Mouse (Mus musculus): Measurements from ENCODE around the gene Ppp1r1a. TPM values are rescaled to one million over a fixed set of nuclear protein-coding genes. Genes with fewer than 3 reads are reported as not detected.

The Ppp1r1a gene
- polyA plus RNA-seq, 1 experiment: not detected

DNA sequence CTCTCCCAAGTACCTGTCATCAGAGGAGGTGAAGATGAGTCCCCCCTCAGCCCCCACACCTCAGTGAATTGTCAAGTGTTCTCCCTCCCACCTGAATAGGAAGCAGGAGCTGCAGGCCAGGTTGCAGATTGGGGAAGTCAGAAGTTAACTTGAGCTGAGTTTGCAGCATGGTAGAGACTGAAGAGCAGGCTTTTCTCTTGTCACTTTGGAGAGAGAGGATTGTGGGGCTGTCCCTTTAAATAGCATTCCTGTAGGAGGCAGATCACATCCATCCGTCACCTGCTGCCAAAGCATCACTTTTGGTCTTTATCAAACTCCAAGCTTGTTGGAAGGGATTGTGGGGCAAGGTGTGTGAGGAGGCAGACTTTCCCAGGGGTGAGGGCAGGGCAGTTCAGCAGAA is 37.1 kb downstream of the Ppp1r1a start:
- peaks cover 41% of the 10 kb centered on the region for H3K4me1 ChIP-seq
- H3K9me3 ChIP-seq: no peaks in the 10 kb centered on the region
- H3K27me3 ChIP-seq (replicated peaks): peaks cover 25% of the 10 kb centered on the region
- H3K4me3 ChIP-seq (replicated peaks): no peak overlapping the region
- H3K36me3 ChIP-seq (replicated peaks; ENCODE audit: low read length): peaks cover 62% of the 10 kb centered on the region
- TF ChIP-seq GATA1 (IDR thresholded peaks at IDR 0.05; ENCODE audit: borderline replicate concordance, low read length) (no peak), FLI1 (IDR thresholded peaks at IDR 0.05; ENCODE audit: low read length) (no peak)

DNA sequence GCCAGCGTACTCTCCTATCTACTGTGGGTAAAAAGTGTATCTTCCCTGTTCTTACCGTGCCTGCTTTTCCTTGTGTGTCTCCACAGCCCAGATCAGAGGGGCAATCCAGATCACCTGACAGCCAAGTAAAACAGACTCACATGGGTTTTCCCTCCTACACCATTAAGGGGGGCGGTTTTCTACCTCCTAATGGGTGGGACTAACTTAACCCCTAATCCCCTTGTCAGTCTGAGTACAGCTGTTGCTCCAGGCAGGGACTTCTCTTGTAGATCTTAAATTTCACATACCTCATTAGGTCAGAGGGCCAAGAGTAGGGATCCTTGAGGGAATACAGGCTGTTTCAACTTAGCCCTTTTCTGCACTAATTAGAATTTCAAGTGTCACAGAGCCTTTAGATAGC is 39.6 kb downstream of the Ppp1r1a start:
- TF ChIP-seq FLI1 (IDR thresholded peaks at IDR 0.05; ENCODE audit: low read length) (no peak), GATA1 (IDR thresholded peaks at IDR 0.05; ENCODE audit: borderline replicate concordance, low read length) (no peak)
- Histone ChIP-seq H3K4me3 (replicated peaks) (no peak overlapping the region), H3K4me1 (peaks cover 43% of the 10 kb centered on the region), H3K9me3 (no peaks in the 10 kb centered on the region), H3K27me3 (replicated peaks) (peaks cover 8% of the 10 kb centered on the region), H3K36me3 (replicated peaks; ENCODE audit: low read length) (peaks cover 79% of the 10 kb centered on the region)

DNA sequence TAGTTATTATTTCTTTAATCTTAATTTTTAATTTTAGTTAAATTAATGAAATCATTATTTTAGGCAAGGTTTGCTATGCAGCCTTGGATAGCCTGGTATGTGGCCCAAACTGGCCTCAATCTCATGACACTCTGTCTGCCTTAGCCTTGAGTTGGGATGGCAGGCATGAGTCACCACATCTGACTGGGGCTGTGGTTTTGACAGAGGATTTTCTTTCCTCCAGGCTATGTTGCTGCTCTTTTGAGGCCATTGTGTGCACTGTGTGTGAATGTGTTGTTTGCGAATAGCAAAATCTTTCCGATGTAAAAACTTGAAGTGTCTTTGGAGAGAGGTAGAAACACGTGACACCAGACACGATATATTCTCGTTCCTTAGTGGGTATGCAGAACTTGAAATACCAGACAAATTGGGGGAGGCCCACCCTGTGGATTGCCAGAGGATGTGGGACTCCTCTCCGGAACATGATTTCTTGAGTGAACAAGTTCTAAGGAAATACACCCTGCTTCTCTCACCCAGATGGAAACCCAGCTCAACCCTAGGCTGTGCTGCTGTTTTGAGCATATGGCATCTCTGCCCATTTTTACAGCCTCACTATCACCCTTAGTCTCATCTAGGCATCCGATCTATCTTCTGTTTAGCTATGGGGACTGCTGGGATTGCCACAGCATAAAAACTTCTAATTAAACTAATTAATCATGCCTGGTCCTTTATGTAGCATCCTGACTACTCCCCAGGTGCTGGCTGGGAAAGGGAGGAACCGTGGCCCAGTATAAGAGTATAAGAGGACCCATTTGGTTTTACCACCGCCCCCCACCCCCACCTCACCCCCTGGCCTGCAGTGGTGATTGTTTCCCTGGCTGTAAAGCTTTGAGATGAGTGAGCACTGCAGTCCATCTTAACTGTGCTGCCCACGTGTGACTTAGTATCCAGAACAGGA is 41.3 kb downstream of the Ppp1r1a start:
- H3K36me3 ChIP-seq (replicated peaks; ENCODE audit: low read length): peaks cover 96% of the 10 kb centered on the region

DNA sequence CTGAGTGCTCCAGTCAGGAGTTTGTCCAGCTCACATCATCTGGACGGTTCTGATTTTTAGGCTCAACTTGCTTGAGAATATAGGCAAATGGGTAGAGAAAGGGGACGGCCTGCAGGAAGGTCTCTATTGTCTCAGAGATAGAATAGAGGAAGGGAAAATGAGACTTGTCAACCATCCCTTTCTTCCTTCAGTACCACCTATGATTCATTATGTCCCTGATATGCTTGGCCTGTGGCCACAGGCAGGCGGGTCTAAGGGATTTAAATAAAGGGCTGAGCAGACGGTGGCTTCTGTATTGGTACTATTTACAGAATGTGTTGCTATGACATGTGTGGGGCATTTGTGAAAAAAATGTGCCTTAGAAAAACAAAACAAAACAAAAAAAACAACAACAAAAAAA is 49.5 kb downstream of the Ppp1r1a start:
- TF ChIP-seq GATA1 (IDR thresholded peaks at IDR 0.05; ENCODE audit: borderline replicate concordance, low read length) (no peak), FLI1 (IDR thresholded peaks at IDR 0.05; ENCODE audit: low read length) (no peak)
- H3K4me3 ChIP-seq (replicated peaks): no peak overlapping the region
- no peaks in the 10 kb centered on the region for H3K27me3 ChIP-seq (replicated peaks)
- H3K4me1 ChIP-seq: no peaks in the 10 kb centered on the region
- H3K36me3 ChIP-seq (replicated peaks; ENCODE audit: low read length): peaks cover 100% of the 10 kb centered on the region
- H3K9me3 ChIP-seq: no peaks in the 10 kb centered on the region

More for the DNA sequence above, 41.3 kb downstream of the Ppp1r1a start:
- H3K4me3 ChIP-seq (replicated peaks): no peak overlapping the region
- no peaks in the 10 kb centered on the region for H3K9me3 ChIP-seq
- H3K27me3 ChIP-seq (replicated peaks): no peaks in the 10 kb centered on the region
- peaks cover 27% of the 10 kb centered on the region for H3K4me1 ChIP-seq
- TF ChIP-seq FLI1 (IDR thresholded peaks at IDR 0.05; ENCODE audit: low read length) (no peak), GATA1 (IDR thresholded peaks at IDR 0.05; ENCODE audit: borderline replicate concordance, low read length) (no peak)

DNA sequence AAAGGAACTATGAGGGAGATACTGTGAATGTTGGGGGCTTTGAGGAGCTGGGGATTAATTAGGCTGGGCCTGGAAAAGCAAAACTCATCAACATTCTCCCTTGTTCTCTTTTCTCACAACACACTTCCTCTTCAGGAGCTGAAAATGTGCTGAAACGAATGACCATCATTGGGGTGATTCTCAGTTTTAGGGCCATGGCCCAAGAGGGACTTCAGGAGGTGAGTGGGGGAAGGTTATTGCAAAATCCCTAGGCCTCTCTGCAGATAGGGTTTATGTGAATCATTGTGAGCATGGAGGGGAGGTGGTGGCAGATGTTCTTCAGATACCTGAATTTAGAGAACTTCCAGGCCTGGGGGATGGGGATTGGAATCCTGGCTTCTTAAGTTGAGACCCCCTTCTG is 51.1 kb downstream of the Ppp1r1a start:
- H3K4me3 ChIP-seq (replicated peaks): no peak overlapping the region
- TF ChIP-seq GATA1 (IDR thresholded peaks at IDR 0.05; ENCODE audit: borderline replicate concordance, low read length) (no peak), FLI1 (IDR thresholded peaks at IDR 0.05; ENCODE audit: low read length) (no peak)
- H3K4me1 ChIP-seq: no peaks in the 10 kb centered on the region
- peaks cover 100% of the 10 kb centered on the region for H3K36me3 ChIP-seq (replicated peaks; ENCODE audit: low read length)
- H3K27me3 ChIP-seq (replicated peaks): no peaks in the 10 kb centered on the region
- H3K9me3 ChIP-seq: no peaks in the 10 kb centered on the region

DNA sequence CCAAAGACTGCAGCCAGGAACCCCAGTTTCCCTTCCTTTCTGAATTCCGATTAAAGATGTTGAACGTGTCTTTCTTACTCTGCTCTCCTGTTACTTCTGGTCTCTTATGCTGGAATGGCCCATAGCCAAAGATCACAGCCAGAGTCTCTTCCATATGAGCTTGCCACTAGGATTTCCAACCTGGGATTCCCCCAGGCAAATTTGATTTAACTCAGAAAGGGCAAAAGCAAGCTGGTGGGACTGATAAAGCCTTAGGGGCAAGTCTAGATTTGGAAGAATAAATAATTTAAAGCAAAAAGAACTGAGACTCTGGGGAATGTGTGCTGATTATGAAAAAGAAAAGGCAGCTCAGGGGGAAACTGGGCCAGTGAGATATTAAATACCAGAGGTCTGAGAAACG is 52.7 kb downstream of the Ppp1r1a start:
- Histone ChIP-seq H3K4me3 (replicated peaks) (no peak overlapping the region), H3K36me3 (replicated peaks; ENCODE audit: low read length) (peaks cover 98% of the 10 kb centered on the region), H3K9me3 (no peaks in the 10 kb centered on the region), H3K27me3 (replicated peaks) (no peaks in the 10 kb centered on the region), H3K4me1 (no peaks in the 10 kb centered on the region)
- TF ChIP-seq FLI1 (IDR thresholded peaks at IDR 0.05; ENCODE audit: low read length) (no peak), GATA1 (IDR thresholded peaks at IDR 0.05; ENCODE audit: borderline replicate concordance, low read length) (no peak)

DNA sequence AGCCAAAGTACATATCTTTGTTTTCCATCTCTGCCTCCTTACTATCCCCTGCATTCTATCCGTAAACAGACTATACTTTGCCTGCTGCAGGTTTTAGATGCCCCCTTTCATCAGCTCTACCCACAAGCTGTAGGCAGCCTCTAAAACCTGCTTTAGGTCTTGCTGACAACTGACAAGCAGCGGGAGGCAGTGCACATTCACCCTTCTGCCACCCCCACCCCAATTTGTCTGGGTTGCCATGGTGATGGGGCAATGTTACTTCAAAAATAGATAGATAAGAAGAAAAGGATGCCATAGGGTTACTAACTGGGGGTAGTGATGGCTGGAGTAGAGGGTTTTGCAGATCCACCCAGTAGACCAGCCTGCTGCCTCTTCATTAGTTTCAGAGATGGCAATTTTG is 53.3 kb downstream of the Ppp1r1a start:
- no peaks in the 10 kb centered on the region for H3K27me3 ChIP-seq (replicated peaks)
- no peaks in the 10 kb centered on the region for H3K9me3 ChIP-seq
- H3K36me3 ChIP-seq (replicated peaks; ENCODE audit: low read length): peaks cover 98% of the 10 kb centered on the region
- no peaks in the 10 kb centered on the region for H3K4me1 ChIP-seq
- TF ChIP-seq FLI1 (IDR thresholded peaks at IDR 0.05; ENCODE audit: low read length) (no peak), GATA1 (IDR thresholded peaks at IDR 0.05; ENCODE audit: borderline replicate concordance, low read length) (no peak)
- H3K4me3 ChIP-seq (replicated peaks): no peak overlapping the region

DNA sequence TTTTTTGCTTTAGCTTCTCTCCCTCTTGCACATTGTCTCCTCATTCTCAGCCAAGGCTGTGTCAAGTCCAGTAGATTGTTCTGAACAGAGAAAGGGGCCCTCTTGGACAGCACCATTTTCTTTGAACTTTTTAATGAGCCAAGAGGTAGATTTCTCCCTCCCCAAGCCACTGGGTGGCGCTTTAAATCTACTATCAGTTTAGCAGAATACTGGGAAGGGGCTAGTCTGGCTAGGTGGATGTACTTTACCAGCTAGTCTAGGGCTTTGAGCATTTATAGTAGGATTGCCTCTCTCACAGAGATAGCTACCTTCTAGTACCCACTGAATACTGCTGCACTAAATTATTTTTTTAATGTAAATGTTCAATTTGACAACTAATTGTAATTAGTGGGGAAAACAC is 55.3 kb downstream of the Ppp1r1a start:
- Histone ChIP-seq H3K4me3 (replicated peaks) (no peak overlapping the region), H3K4me1 (no peaks in the 10 kb centered on the region), H3K27me3 (replicated peaks) (no peaks in the 10 kb centered on the region), H3K9me3 (no peaks in the 10 kb centered on the region), H3K36me3 (replicated peaks; ENCODE audit: low read length) (peaks cover 98% of the 10 kb centered on the region)
- TF ChIP-seq GATA1 (IDR thresholded peaks at IDR 0.05; ENCODE audit: borderline replicate concordance, low read length) (no peak), FLI1 (IDR thresholded peaks at IDR 0.05; ENCODE audit: low read length) (no peak)

Other genes with a start within 250 kb of the Ppp1r1a start
- 1.00 and 1.6 TPM in 2 replicates for gene Gpr84, start 227.4 kb downstream of the Ppp1r1a start, polyA plus RNA-seq (2012; ENCODE audit: insufficient read depth, low replicate concordance)
- gene Zfp385a, start 197.9 kb downstream of the Ppp1r1a start, polyA plus RNA-seq (2012; ENCODE audit: insufficient read depth, low replicate concordance): 1,319 and 2,156 TPM in 2 replicates
- 20.5 and 26.4 TPM in 2 replicates for gene Itga5, start 171.2 kb downstream of the Ppp1r1a start, polyA plus RNA-seq (2012; ENCODE audit: insufficient read depth, low replicate concordance)
- not detected in 2 replicates for gene Gtsf1, start 107.5 kb downstream of the Ppp1r1a start, polyA plus RNA-seq (2012; ENCODE audit: insufficient read depth, low replicate concordance)
- not detected in 2 replicates for gene Gtsf2, start 89.5 kb downstream of the Ppp1r1a start, polyA plus RNA-seq (2012; ENCODE audit: insufficient read depth, low replicate concordance)
- gene Nckap1l, start 84.2 kb downstream of the Ppp1r1a start, polyA plus RNA-seq (2012; ENCODE audit: insufficient read depth, low replicate concordance): 5.3 and 32.2 TPM in 2 replicates
- gene Pde1b, start 35.0 kb downstream of the Ppp1r1a start, polyA plus RNA-seq (2012; ENCODE audit: insufficient read depth, low replicate concordance): 6.1 and 6.3 TPM in 2 replicates
- not detected in 2 replicates for gene Glycam1, start 27.1 kb upstream of the Ppp1r1a start, polyA plus RNA-seq (2012; ENCODE audit: insufficient read depth, low replicate concordance)
- gene Mucl1, start 217.5 kb upstream of the Ppp1r1a start, polyA plus RNA-seq (2012; ENCODE audit: insufficient read depth, low replicate concordance): not detected in 2 replicates

Measured in megakaryocyte, embryonic 14.5 days (primary cell).